Mouse (Mus musculus): ENCODE data around the gene Ear1.
"Not testable (repeated sequence)": the region's sequence is repeated elsewhere in the genome, so short reads cannot be mapped to it uniquely, and the experiment has no call there.

The Ear1 gene

DNA sequence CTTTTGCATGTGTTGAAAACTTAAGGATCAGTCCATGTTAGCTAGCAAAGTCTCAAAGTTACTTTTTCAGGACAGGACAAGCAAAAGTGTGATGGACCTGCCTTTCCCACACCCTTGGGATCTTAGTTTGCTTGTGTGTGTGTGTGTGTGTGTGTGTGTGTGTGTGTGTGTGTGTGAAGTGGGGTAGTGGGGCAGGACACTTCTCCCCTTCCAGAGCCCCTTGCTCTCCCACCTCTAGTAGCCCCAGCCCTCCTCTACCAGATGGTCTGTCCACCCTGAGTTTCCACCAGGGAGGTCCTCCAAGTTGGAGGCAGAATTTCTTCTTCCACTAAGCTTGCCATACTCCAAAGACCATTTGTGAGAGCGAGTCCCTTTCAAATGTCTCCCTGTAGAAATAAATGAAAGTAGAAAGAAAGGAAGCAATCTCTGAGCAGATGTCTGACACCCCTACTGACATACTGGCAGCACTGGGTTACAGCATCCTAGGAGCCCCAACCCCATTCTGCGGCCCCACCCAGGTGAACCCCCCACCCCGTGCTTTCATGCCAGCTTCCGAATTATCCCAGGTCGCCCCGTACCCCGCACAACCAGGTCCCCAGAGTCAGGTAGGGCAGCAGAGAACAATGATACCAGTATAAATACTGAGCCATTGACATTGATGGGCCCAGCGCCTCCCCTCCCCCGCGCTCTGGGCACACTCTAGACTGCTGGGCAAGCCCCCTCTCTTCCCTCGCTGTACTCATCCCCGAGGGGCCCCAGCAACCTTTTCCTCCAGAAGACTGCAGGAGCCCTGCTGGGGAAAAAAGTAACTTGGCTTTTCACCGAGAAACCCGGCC, 79.0 kb downstream of the Ear1 start:
- no peak for DNase-seq (ENCODE audit: low read depth)

DNA sequence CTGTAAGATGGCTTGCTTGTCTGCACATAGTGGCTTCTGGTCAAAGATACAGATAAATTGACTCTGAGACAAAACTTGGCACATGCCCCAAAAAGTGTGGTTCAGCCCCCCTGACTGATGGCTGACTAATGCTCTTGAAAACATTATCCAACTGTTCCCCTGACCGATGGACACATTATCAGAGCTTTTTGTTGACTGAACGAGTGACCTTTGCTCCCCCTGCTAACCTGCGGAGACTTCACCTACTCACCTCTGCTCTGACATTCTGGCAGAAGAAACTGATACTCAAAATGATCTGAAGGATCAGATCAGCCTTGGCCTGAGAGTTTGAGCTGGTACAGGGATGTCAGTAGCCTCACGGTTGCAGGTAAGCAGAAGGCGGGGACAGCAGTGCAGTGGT, 81.5 kb downstream of the Ear1 start:
- DNase-seq (ENCODE audit: low read depth): not testable (repeated sequence)

DNA sequence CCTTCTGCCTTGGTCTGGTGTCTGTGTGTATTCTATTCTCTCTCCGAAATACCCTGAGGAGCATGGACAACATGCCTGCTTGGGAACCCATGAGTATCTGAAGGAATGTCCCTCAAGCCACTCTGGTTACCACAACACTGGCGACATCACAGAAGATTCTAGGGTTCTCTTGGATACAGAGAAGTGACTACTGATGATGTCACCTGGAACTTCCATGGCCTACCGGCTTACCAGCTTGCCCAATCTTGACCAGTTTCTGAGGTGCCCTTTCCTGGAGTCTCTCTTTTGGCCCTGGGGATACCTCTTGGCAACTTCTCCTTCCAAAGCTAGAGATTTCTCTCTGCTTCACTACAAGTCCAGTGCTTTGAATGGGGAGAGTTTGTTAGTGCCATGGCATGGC, 90.7 kb downstream of the Ear1 start, which contains the start of gene Gm8180:
Gene Gm8180 (minus strand): TSS at position 101 of the 400 bp plus-strand sequence.
- not testable (repeated sequence) for DNase-seq (ENCODE audit: low read depth)

Measured in induced T-regulatory cell, adult 2 months (primary cell).